Mouse (Mus musculus) embryonic facial prominence, embryonic 13.5 days (tissue): ENCODE measurements around the gene Tmem218. TPM values are rescaled to one million over a fixed set of nuclear protein-coding genes. Genes with fewer than 3 reads are reported as not detected.

Experiments
- ATAC-seq: fragments of 200-750 bp; cut with Nextera tagmentation; 2 replicates; pipeline ENCODE4 v1.8.0; 2017; ENCODE audit warnings: low read depth; ENCODE audit not compliant: insufficient number of reproducible peaks, insufficient read depth, low FRiP score, low TSS enrichment
- H3K27ac ChIP-seq: fragments of 300-500 bp; sonication (generic); 2 replicates; pipeline ENCODE4 v1.5.1; 2015; ENCODE audit warnings: moderate library complexity, mild to moderate bottlenecking, inconsistent platforms
- H3K27me3 ChIP-seq: fragments of 300-500 bp; sonication (generic); 2 replicates; pipeline ENCODE4 v1.6.1; 2015; ENCODE audit warnings: mild to moderate bottlenecking, inconsistent platforms
- H3K36me3 ChIP-seq: fragments of 300-500 bp; sonication (generic); 2 replicates; pipeline ENCODE4 v1.6.1; 2015; ENCODE audit warnings: mild to moderate bottlenecking, inconsistent platforms
- H3K4me1 ChIP-seq: fragments of 300-500 bp; sonication (generic); 2 replicates; pipeline ENCODE4 v1.6.1; 2015; ENCODE audit warnings: inconsistent platforms
- H3K4me2 ChIP-seq: fragments of 300-500 bp; sonication (generic); 2 replicates; pipeline ENCODE4 v1.6.1; 2015; ENCODE audit warnings: moderate library complexity, mild to moderate bottlenecking, inconsistent platforms
- H3K4me3 ChIP-seq: fragments of 300-500 bp; sonication (generic); 2 replicates; pipeline ENCODE4 v1.5.1; 2015; ENCODE audit warnings: mild to moderate bottlenecking, inconsistent platforms
- H3K9ac ChIP-seq: fragments of 300-500 bp; sonication (generic); 2 replicates; pipeline ENCODE4 v1.6.1; 2015; ENCODE audit warnings: mild to moderate bottlenecking, inconsistent platforms
- H3K9me3 ChIP-seq: fragments of 300-500 bp; sonication (generic); 2 replicates; pipeline ENCODE4 v1.6.1; 2016; ENCODE audit warnings: inconsistent platforms
- WGBS: fragments of 180-500 bp; shearing (Covaris S2); methylation state at CpG from one replicate; pipeline ENCODE4 v1.1.7; 2015; ENCODE audit warnings: mixed read lengths; 5-methylcytosine and 5-hydroxymethylcytosine counted together
- polyA plus RNA-seq: library from polyadenylated mRNA; unstranded; fragments of >200 nt; fragmentation: Nextera tagmentation; extraction: Ambion mirVana; gene quantifications from 2 replicates; pipeline ENCODE4 v1.2.1, GENCODE M21; 2015

The Tmem218 gene
- polyA plus RNA-seq, 1 experiment from 2014 or later = 14.9 TPM

DNA sequence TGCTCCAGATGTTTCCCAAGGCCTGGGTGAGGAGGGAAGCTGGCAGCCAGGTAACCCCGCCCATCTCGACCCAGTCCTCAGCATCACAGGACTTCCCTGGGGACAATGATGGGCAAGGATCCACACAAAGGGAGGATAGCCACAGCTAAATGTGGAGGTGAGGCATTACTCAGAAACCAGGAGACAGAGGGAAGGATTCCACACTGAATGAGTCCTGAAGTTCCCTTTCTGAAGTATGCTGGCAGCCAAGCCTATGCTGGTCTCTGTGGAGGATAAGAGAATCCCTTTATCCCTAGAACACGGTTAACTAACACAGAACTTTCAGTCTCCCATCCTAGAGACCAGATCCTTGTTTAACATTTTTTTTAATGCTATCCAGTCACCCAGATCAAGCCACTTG, 20.0 kb upstream of the Tmem218 start:
- whole genome bisulfite sequencing = 89% methylated on average over 3 of the region's 3 CpGs
- Histone ChIP-seq H3K9me3 (0 out of 2 replicates have a peak, but pooled peaks cover 3% of the 10 kb centered on the region), H3K36me3 (no peaks in the 10 kb centered on the region), H3K4me1 (no peaks in the 10 kb centered on the region), H3K4me2 (no peak overlapping the region), H3K9ac (no peak overlapping the region), H3K27ac (no peak overlapping the region), H3K4me3 (no peak overlapping the region), H3K27me3 (peaks cover 2% of the 10 kb centered on the region; the same call in 1 of the 2 replicates)
- no peak for ATAC-seq

DNA sequence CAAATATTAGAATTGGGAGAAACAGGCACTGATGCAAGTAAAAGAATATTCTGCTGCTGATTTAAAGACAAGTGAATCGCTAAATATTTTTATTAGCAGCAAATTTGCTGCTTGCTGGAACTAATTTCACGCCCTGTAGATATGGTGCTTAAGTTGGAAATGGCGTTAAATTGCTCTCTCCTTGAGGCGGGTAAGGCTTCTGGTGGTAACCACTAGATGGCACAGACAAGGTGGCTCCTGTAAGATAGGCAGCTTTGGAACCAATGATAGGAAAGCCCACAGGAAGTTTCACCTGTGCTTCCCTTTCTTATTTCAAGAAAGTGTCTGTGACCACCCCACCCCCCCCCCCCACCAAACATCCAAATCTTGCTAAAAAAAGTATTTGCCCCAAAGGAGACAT, 11.0 kb upstream of the Tmem218 start:
- H3K9me3 ChIP-seq = no peaks in the 10 kb centered on the region
- H3K27ac ChIP-seq = no peak overlapping the region
- no peak overlapping the region for H3K4me2 ChIP-seq
- no peak overlapping the region for H3K9ac ChIP-seq
- H3K36me3 ChIP-seq = no peaks in the 10 kb centered on the region
- peaks cover 25% of the 10 kb centered on the region for H3K27me3 ChIP-seq
- no peak overlapping the region for H3K4me3 ChIP-seq
- 55% methylated on average over 4 of the region's 4 CpGs for WGBS
- no peaks in the 10 kb centered on the region for H3K4me1 ChIP-seq
- ATAC-seq = no peak

GRCm38 (mm10) chr9:37200414-37200813, 7.6 kb upstream of the Tmem218 start:
- no peak overlapping the region for H3K9ac ChIP-seq
- 76% methylated on average over 5 of the region's 5 CpGs for WGBS

DNA sequence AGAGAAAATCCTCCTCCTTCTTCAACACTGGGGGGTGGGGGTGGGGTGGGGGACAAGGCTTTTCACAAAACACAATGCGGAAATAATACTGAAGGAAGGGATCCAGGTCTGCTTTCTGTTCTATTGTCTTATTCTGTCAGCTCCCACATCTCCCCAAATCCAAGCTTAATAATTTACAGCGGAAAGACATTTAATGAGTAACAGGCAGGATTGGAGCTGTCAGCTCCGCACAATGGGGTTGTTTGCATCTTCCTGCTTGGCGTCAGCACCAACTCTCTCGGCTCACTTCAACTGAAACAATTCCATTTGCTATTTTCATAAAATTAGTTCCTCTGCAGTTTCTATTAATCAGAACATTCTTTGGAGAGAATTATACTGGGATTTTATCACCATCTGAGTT, 4.1 kb upstream of the Tmem218 start:
- ATAC-seq = no peak

More at GRCm38 (mm10) chr9:37200414-37200813, 7.6 kb upstream of the Tmem218 start:
- Histone ChIP-seq H3K27ac (no peak overlapping the region), H3K9me3 (no peaks in the 10 kb centered on the region), H3K4me2 (no peak overlapping the region), H3K27me3 (peaks cover 12% of the 10 kb centered on the region), H3K4me1 (peaks cover 8% of the 10 kb centered on the region; the same call in 1 of the 2 replicates), H3K4me3 (no peak overlapping the region), H3K36me3 (no peaks in the 10 kb centered on the region)
- ATAC-seq = no peak

GRCm38 (mm10) chr9:37213060-37213738, 5.2 kb downstream of the Tmem218 start:
- H3K27ac ChIP-seq = no peak overlapping the region
- H3K9ac ChIP-seq = no peak overlapping the region
- H3K4me2 ChIP-seq = no peak overlapping the region
- peaks cover 7% of the 10 kb centered on the region for H3K4me1 ChIP-seq
- no peaks in the 10 kb centered on the region for H3K36me3 ChIP-seq
- 81% methylated on average over 13 of the region's 13 CpGs for WGBS
- H3K27me3 ChIP-seq = no peaks in the 10 kb centered on the region
- no peak for ATAC-seq
- H3K9me3 ChIP-seq = no peaks in the 10 kb centered on the region
- H3K4me3 ChIP-seq = no peak overlapping the region

More for the DNA sequence above, 4.1 kb upstream of the Tmem218 start:
- 28% methylated on average over 5 of the region's 5 CpGs for WGBS
- no peak overlapping the region for H3K4me3 ChIP-seq
- no peak overlapping the region for H3K4me2 ChIP-seq
- peaks cover 8% of the 10 kb centered on the region; the same call in 1 of the 2 replicates for H3K27me3 ChIP-seq
- no peaks in the 10 kb centered on the region for H3K36me3 ChIP-seq
- H3K27ac ChIP-seq = no peak overlapping the region; the same call in 1 of the 2 replicates
- H3K9me3 ChIP-seq = no peaks in the 10 kb centered on the region
- peaks cover 19% of the 10 kb centered on the region for H3K4me1 ChIP-seq
- no peak overlapping the region for H3K9ac ChIP-seq

GRCm38 (mm10) chr9:37214327-37215060, 6.5 kb downstream of the Tmem218 start:
- Histone ChIP-seq H3K4me2 (no peak overlapping the region), H3K4me3 (no peak overlapping the region), H3K36me3 (no peaks in the 10 kb centered on the region), H3K27ac (no peak overlapping the region), H3K4me1 (no peaks in the 10 kb centered on the region), H3K9me3 (no peaks in the 10 kb centered on the region), H3K27me3 (no peaks in the 10 kb centered on the region), H3K9ac (no peak overlapping the region)
- WGBS = 82% methylated on average over 9 of the region's 9 CpGs
- no peak for ATAC-seq

DNA sequence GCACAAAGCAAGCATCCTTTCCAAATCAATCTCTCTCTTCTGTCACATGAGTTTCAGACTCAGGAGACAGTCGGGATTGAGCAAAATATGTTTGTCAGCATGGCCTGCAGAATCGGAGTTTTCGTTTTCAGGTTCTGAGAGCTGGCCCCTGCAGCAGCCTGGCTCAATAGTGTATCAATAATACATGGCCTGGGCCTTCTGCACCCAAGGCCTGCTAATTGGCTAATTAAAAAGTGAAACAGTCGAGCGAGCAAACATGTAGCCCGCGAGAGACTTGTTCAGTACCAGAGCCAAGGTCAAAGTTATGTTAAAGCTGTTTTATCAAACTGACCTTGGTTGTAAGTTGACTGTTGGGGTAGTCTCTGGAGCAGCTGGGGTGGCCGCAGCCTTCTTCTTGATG, 12.7 kb downstream of the Tmem218 start:
- no peak overlapping the region for H3K4me2 ChIP-seq
- H3K4me3 ChIP-seq = no peak overlapping the region
- H3K27me3 ChIP-seq = no peaks in the 10 kb centered on the region
- no peak overlapping the region for H3K27ac ChIP-seq
- ATAC-seq = no peak
- H3K4me1 ChIP-seq = no peaks in the 10 kb centered on the region
- peaks cover 20% of the 10 kb centered on the region for H3K36me3 ChIP-seq
- H3K9ac ChIP-seq = no peak overlapping the region
- H3K9me3 ChIP-seq = no peaks in the 10 kb centered on the region
- WGBS = 82% methylated on average over 8 of the region's 8 CpGs

GRCm38 (mm10) chr9:37225581-37225980, 17.6 kb downstream of the Tmem218 start:
- no peaks in the 10 kb centered on the region for H3K9me3 ChIP-seq
- 79% methylated on average over 1 of the region's 1 CpGs for WGBS

GRCm38 (mm10) chr9:37229880-37230325, 21.9 kb downstream of the Tmem218 start:
- no peak overlapping the region for H3K4me3 ChIP-seq
- H3K27ac ChIP-seq = no peak overlapping the region
- H3K4me2 ChIP-seq = no peak overlapping the region
- 3% methylated on average over 1 of the region's 1 CpGs for WGBS
- H3K27me3 ChIP-seq = no peaks in the 10 kb centered on the region
- peaks cover 9% of the 10 kb centered on the region; the same call in 1 of the 2 replicates for H3K36me3 ChIP-seq
- ATAC-seq = peak; percentile 40; the same call in 1 of the 2 replicates
- H3K9me3 ChIP-seq = no peaks in the 10 kb centered on the region
- no peak overlapping the region for H3K9ac ChIP-seq
- H3K4me1 ChIP-seq = peaks cover 11% of the 10 kb centered on the region; the same call in 1 of the 2 replicates

More at GRCm38 (mm10) chr9:37225581-37225980, 17.6 kb downstream of the Tmem218 start:
- Histone ChIP-seq H3K4me2 (no peak overlapping the region), H3K4me1 (no peaks in the 10 kb centered on the region), H3K27ac (no peak overlapping the region), H3K36me3 (peaks cover 18% of the 10 kb centered on the region), H3K9ac (no peak overlapping the region), H3K27me3 (no peaks in the 10 kb centered on the region), H3K4me3 (no peak overlapping the region)
- ATAC-seq = no peak

DNA sequence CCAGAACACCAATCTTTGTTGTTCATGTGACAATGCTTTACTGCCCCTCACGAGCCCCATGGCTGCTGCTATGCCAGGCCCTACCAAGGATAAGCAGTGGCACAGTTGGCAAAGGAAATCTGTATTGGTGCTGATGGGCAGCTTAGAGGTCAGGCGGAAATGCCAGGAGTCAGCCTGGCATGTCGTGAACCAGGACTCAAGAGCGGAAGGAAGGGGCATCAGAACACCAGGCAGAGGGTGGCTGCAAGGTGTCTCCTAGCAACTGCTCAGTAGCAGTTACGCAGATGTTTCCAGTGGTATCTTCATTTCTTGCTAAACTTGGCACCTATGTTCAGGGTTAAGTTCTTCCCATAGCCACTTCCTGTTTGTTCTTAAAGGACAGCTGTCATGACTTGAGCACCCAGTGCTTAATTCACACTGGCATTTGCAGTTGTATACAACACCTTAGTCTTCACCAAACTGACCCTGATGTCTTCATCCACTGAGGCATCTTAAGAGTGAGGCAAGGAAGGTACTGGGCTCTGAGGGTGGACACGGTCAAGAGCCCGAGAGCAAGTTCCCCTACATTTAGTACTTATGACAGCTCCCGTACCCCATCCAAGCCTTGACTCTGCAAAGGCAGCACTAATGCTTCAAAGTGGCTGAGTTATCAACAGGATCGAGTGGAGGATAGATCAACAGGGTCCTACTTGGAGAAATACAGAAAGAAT, 22.6 kb downstream of the Tmem218 start:
- Histone ChIP-seq H3K9ac (no peak overlapping the region), H3K27ac (no peak overlapping the region), H3K36me3 (peaks cover 9% of the 10 kb centered on the region; the same call in 1 of the 2 replicates), H3K27me3 (no peaks in the 10 kb centered on the region), H3K4me1 (peaks cover 11% of the 10 kb centered on the region; the same call in 1 of the 2 replicates), H3K9me3 (no peaks in the 10 kb centered on the region), H3K4me2 (no peak overlapping the region), H3K4me3 (no peak overlapping the region)
- ATAC-seq = no peak
- 91% methylated on average over 9 of the region's 9 CpGs for WGBS
